Mouse (Mus musculus) brown adipose tissue, adult 24 weeks (tissue): ENCODE data around the gene Lmod2. TPM values are rescaled to one million over a fixed set of nuclear protein-coding genes. Genes with fewer than 3 reads are reported as not detected.
A peak's percentile ranks its signal among the peaks of the same experiment; 100 is the strongest.

Experiments
- H3K27ac ChIP-seq: fragments of 200-500 bp; replicated peaks from 2 replicates; pipeline ENCODE4 v1.5.1; 2012; ENCODE audit warnings: low read depth, mild to moderate bottlenecking, low read length
- H3K4me1 ChIP-seq: fragments of 200-500 bp; 2 replicates; pipeline ENCODE4 v1.6.1; 2012; ENCODE audit warnings: low read length, mixed read lengths; ENCODE audit not compliant: control insufficient read depth, insufficient read depth, insufficient read length
- H3K4me3 ChIP-seq: fragments of 200-500 bp; 2 replicates; pipeline ENCODE4 v1.5.1; 2012; ENCODE audit warnings: low read depth, mild to moderate bottlenecking, low read length, moderate library complexity; ENCODE audit not compliant: insufficient read depth
- polyA plus RNA-seq: library from polyadenylated mRNA; stranded (reverse); fragments of >200 nt; gene quantifications from 2 replicates; pipeline ENCODE4 v1.2.4, GENCODE M21; 2012; ENCODE audit not compliant: missing spikeins, insufficient read depth, insufficient read length

Lmod2 gene
- polyA plus RNA-seq, 1 experiment: 6.8 TPM

DNA sequence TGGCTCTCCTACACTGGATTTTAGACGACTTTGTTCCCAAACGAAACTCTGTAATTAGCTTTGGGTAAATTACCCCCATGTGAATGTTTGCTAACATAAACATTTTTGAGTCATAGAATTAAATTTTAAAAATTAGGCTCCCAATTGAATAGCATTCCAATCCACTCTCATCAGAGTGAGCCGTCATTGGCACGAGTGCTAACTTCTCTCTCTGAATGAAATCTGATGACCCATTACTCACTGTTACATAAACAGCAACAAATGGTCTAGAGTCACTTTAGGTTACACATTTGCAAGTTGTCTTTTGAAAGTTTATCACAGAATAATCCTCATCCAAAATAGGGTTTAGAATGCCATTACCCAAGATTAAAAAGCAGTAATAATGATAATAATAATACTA is 12.0 kb downstream of the Lmod2 start:
- no peak overlapping the region for H3K27ac ChIP-seq
- H3K4me3 ChIP-seq: no peak overlapping the region
- no peaks in the 10 kb centered on the region for H3K4me1 ChIP-seq

- H3K27ac ChIP-seq: no peak overlapping the region; the same call in 1 of the 2 replicates
- H3K4me3 ChIP-seq: no peak overlapping the region
- no peaks in the 10 kb centered on the region for H3K4me1 ChIP-seq
Measured at GRCm38 (mm10) chr6:24610358-24610757, 12.8 kb downstream of the Lmod2 start.

GRCm38 (mm10) chr6:24612074-24612755 is 14.7 kb downstream of the Lmod2 start:
- no peaks in the 10 kb centered on the region for H3K4me1 ChIP-seq
- no peak overlapping the region for H3K4me3 ChIP-seq
- no peak overlapping the region for H3K27ac ChIP-seq

- no peak overlapping the region for H3K27ac ChIP-seq
- no peak overlapping the region for H3K4me3 ChIP-seq
- no peaks in the 10 kb centered on the region for H3K4me1 ChIP-seq
Measured at GRCm38 (mm10) chr6:24613346-24613745, 15.8 kb downstream of the Lmod2 start.

DNA sequence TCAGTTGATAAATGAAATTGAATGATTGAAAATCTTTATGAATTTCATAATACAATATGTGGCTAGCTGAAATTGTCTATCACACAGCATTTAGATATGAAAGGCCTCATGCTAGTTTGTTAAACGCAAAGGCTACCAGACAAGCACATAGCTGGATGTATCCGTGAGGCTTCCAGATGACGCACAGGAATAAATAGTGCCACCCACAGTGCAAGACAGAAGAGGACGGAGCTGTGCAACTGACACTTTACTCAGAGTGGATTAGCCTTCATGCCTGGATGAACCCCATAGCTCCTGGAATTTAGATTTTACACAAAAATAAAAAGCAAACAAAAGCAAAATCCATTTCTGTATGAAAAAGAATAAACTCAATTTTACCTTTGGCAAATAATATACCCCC is 16.4 kb downstream of the Lmod2 start:
- H3K27ac ChIP-seq: no peak overlapping the region
- H3K4me1 ChIP-seq: no peaks in the 10 kb centered on the region
- no peak overlapping the region for H3K4me3 ChIP-seq

GRCm38 (mm10) chr6:24616746-24617145 is 19.2 kb downstream of the Lmod2 start:
- Histone ChIP-seq H3K27ac (no peak overlapping the region), H3K4me3 (no peak overlapping the region), H3K4me1 (no peaks in the 10 kb centered on the region)

GRCm38 (mm10) chr6:24619285-24620045 is 21.9 kb downstream of the Lmod2 start:
- Histone ChIP-seq H3K4me3 (no peak overlapping the region), H3K27ac (no peak overlapping the region), H3K4me1 (no peaks in the 10 kb centered on the region)

- no peaks in the 10 kb centered on the region for H3K4me1 ChIP-seq
- no peak overlapping the region for H3K4me3 ChIP-seq
- no peak overlapping the region for H3K27ac ChIP-seq
Measured at GRCm38 (mm10) chr6:24620936-24621335, 23.4 kb downstream of the Lmod2 start.

- Histone ChIP-seq H3K4me3 (no peak overlapping the region), H3K27ac (no peak overlapping the region), H3K4me1 (no peaks in the 10 kb centered on the region)
Measured at GRCm38 (mm10) chr6:24622098-24622497, 24.5 kb downstream of the Lmod2 start.

GRCm38 (mm10) chr6:24627586-24628030 is 30.0 kb downstream of the Lmod2 start:
- no peak overlapping the region for H3K4me3 ChIP-seq
- H3K4me1 ChIP-seq: peaks cover 3% of the 10 kb centered on the region; the same call in 1 of the 2 replicates
- no peak overlapping the region for H3K27ac ChIP-seq

DNA sequence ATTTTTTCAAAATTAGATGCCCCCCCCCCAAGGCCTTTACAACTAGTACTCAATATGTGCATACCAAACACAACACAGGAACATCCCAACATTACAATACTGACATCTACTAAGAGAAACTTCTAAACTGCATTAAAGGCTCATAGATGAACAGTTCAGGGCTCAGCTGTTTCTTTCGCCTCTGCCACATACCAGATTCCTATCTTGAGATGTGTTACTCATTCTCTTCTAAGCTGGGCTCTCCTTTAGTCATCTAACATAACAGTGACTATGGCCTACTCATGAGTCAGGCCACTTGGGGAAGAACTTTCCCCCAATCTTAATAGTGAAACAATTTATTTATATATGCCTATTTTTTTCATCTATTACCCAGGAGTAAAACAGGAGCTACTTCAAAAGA is 30.9 kb downstream of the Lmod2 start:
- no peak overlapping the region for H3K27ac ChIP-seq
- H3K4me3 ChIP-seq: no peak overlapping the region
- peaks cover 9% of the 10 kb centered on the region for H3K4me1 ChIP-seq

DNA sequence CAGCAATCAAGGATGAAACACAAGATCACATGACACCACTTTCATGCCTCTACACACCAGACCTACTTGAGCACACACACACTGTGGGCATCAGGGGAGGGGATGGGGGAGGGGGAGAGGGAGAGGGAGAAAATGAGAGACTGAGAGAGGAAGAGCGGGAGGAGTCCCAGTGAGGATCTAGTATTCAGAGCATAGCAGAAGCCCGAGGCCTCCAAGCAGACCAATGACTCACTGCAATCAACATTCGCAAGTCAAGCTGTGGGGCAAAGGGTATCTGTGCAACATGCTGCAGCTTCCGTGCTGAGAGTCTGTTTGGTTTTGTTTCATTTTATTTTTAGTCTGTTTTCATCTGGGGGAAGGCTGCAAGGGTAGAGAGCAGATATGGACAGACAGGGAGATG is 34.5 kb downstream of the Lmod2 start:
- H3K4me1 ChIP-seq: peaks cover 16% of the 10 kb centered on the region
- 0 out of 2 replicates have a peak overlapping the region, but pooled peaks have one; percentile 10 for H3K27ac ChIP-seq
- no peak overlapping the region for H3K4me3 ChIP-seq

- peaks cover 16% of the 10 kb centered on the region for H3K4me1 ChIP-seq
- peak overlapping the region; percentile 30; the same call in 1 of the 2 replicates for H3K27ac ChIP-seq
Measured at GRCm38 (mm10) chr6:24634065-24634464, 36.5 kb downstream of the Lmod2 start.

GRCm38 (mm10) chr6:24635814-24636213 is 38.3 kb downstream of the Lmod2 start:
- H3K4me1 ChIP-seq: peaks cover 16% of the 10 kb centered on the region
- no peak overlapping the region for H3K4me3 ChIP-seq
- no peak overlapping the region for H3K27ac ChIP-seq

More at GRCm38 (mm10) chr6:24634065-24634464, 36.5 kb downstream of the Lmod2 start:
- no peak overlapping the region for H3K4me3 ChIP-seq

DNA sequence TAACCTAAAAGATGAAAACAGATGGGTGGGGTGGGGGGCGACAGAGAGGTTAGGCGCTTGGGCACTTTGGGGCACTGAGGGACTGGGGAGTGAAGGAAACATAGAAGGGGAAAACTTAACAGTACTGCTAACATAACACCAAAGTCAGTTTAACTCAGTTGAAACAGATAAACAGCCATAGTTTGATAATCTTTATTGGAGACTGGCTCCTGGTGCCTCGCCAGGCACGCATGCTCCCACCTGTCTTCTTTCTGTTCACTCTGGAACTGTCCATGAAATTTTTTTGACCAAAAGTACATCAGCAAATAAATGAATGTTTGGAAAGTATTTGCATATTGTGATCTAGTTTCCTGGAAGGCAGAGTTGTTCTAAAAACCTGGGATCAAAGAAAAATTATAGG is 43.7 kb downstream of the Lmod2 start:
- Histone ChIP-seq H3K4me1 (peaks cover 15% of the 10 kb centered on the region), H3K27ac (no peak overlapping the region), H3K4me3 (no peak overlapping the region)

DNA sequence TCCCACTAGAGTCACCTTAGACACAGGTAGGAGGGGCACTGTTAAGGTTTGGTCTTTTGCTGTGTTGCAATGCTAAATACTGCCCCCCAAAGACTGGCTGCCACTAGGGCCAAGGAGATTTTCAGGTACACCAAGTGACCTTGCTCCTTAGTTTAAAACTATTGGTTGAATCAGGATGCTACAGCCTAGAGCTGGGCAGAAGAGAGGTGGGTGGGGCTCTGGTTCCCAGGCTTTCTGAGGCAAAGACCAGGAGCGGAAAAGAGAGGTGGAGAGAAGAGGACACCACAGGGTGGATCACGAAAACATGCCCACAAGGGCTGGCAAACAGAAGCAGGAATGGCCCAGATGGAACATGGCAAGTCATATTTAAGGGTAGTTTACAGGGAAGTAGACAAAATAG is 44.6 kb downstream of the Lmod2 start:
- H3K4me1 ChIP-seq: peaks cover 16% of the 10 kb centered on the region
- no peak overlapping the region for H3K4me3 ChIP-seq
- no peak overlapping the region for H3K27ac ChIP-seq
